8 mouse cellular contexts compared by ENCODE assay signal in the genomic region with DNA sequence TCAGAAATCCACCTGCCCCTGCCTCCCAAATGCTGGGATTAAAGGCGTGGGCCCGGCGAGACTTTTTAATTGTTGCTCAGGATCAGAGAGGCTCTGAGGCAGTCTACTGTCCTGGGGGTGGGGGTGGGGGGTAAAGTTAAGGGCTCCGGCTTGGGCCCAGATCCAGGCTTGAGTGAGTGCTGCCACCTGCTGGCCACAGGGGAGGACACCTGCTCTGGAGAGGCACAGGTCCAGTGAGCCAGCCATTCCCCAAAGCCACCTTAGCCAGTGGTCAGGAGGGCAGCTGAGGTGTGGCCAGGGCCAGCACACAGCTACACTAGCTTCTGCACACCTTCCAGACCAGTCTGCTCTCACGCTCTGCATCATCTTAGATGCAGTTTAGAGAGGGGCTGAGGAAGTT. TPM values are rescaled to one million over a fixed set of nuclear protein-coding genes. Genes with fewer than 3 reads are reported as not detected.
DNase-seq lines count a peak whose midpoint lies in the region; ATAC-seq and TF ChIP-seq lines count a peak whose summit lies in the region.

No protein-coding gene starts in this region.

- no peak overlapping the region for H3K27ac ChIP-seq in embryonic fibroblast, embryonic 13.5 days (ENCODE audit: insufficient read depth, low read length)

- TF ChIP-seq POLR2A in embryonic fibroblast, embryonic 13.5 days (IDR thresholded peaks at IDR 0.05; ENCODE audit: low read depth, low read length): no peak

- peak; percentile 57 for ATAC-seq in megakaryocyte-erythroid progenitor cell, adult 5-6 weeks (replicated peaks; ENCODE audit: low FRiP score, low TSS enrichment, poor library complexity, severe bottlenecking)

- intact Hi-C loops in heart, postnatal 14 days (cut with DNase I): loop anchor here (1.0 to 5.0 kb wide), 3 partner anchors 46 to 221 kb away; a partner anchor contains a TSS

- peaks cover 45% of the 10 kb centered on the region for H3K27me3 ChIP-seq in E14TG2a.4 (ENCODE audit: insufficient read depth, low read length)

- peaks cover 67% of the 10 kb centered on the region for H3K4me1 ChIP-seq in E14TG2a.4 (replicated peaks; ENCODE audit: low read depth, low read length)
- H3K4me1 ChIP-seq in embryonic fibroblast, embryonic 13.5 days (ENCODE audit: control insufficient read depth, insufficient read depth, low read length): peaks cover 9% of the 10 kb centered on the region; the same call in 1 of the 2 replicates

- no peak overlapping the region for H3K4me3 ChIP-seq in E14TG2a.4 (replicated peaks; ENCODE audit: low read length)
- no peak overlapping the region for H3K4me3 ChIP-seq in embryonic fibroblast, embryonic 13.5 days (ENCODE audit: insufficient read depth, low read length)

- TF ChIP-seq CTCF in E14TG2a.4 (conservative IDR thresholded peaks at IDR 0.05; ENCODE audit: low read length): peak; percentile 74
- TF ChIP-seq CTCF in embryonic fibroblast, embryonic 13.5 days (IDR thresholded peaks at IDR 0.05; ENCODE audit: borderline replicate concordance, insufficient read depth, low read length): peak; percentile 92

- peak; percentile 86 to 88 for DNase-seq in adrenal gland, postnatal 36 days
- peak; percentile 81 to 87 for DNase-seq in heart, postnatal 14 days
- DNase-seq in layer of hippocampus, postnatal 25 days (ENCODE audit: extremely low spot score in 1 of 2, low spot score in 1 of 2): peak; percentile 59 to 87
- peak; percentile 82 for DNase-seq in right cerebral cortex, postnatal 14 days
- DNase-seq in urinary bladder, postnatal 25 days (ENCODE audit: low spot score): peak; percentile 83

- H3K36me3 ChIP-seq in E14TG2a.4 (ENCODE audit: insufficient read depth, low read length): peaks cover 44% of the 10 kb centered on the region

- no peaks in the 10 kb centered on the region for H3K9me3 ChIP-seq in E14TG2a.4 (ENCODE audit: low read length)

RNA-seq across cellular contexts. Expression of a gene that starts 35.0 kb away (rescaled TPM):
- total RNA-seq in adrenal gland, postnatal 36 days (2021): 100 to 1,000 TPM; 100 to 114 TPM
- polyA plus RNA-seq in embryonic fibroblast, embryonic 13.5 days (2011; ENCODE audit: insufficient read length, low read depth, missing spikeins): 91.1 and 111 TPM in 2 replicates
- 10 to 100 TPM; 61.0 to 62.1 TPM for total RNA-seq in heart, postnatal 14 days (2021)
- total RNA-seq in layer of hippocampus, postnatal 25 days (2021): 100 to 1,000 TPM; 153 to 166 TPM
- total RNA-seq in megakaryocyte-erythroid progenitor cell, adult 5-6 weeks (2014; fragmentation: Nextera tagmentation): 33.2 and 36.9 TPM in 2 replicates
- total RNA-seq in megakaryocyte-erythroid progenitor cell, adult 5-6 weeks (2017): 37.6 and 42.0 TPM in 2 replicates

RNA-seq across cellular contexts. Expression of a gene that starts 35.2 kb away (rescaled TPM):
- total RNA-seq in adrenal gland, postnatal 36 days (2021): 10 to 100 TPM; 65.4 to 66.8 TPM
- 57.7 and 66.6 TPM in 2 replicates for polyA plus RNA-seq in embryonic fibroblast, embryonic 13.5 days (2011; ENCODE audit: insufficient read length, low read depth, missing spikeins)
- 10 to 100 TPM; 68.5 to 71.1 TPM for total RNA-seq in heart, postnatal 14 days (2021)
- total RNA-seq in layer of hippocampus, postnatal 25 days (2021): 100 to 1,000 TPM; 106 to 109 TPM
- 24.5 and 40.3 TPM in 2 replicates for total RNA-seq in megakaryocyte-erythroid progenitor cell, adult 5-6 weeks (2014; fragmentation: Nextera tagmentation)
- total RNA-seq in megakaryocyte-erythroid progenitor cell, adult 5-6 weeks (2017): 4.0 and 9.3 TPM in 2 replicates

RNA-seq across cellular contexts. Expression of a gene that starts 46.5 kb away (rescaled TPM):
- total RNA-seq in adrenal gland, postnatal 36 days (2021): 10 to 100 TPM; 32.8 to 40.4 TPM
- polyA plus RNA-seq in embryonic fibroblast, embryonic 13.5 days (2011; ENCODE audit: insufficient read length, low read depth, missing spikeins): not detected in 2 replicates
- under 1 TPM; 0.19 to 0.20 TPM for total RNA-seq in heart, postnatal 14 days (2021)
- total RNA-seq in layer of hippocampus, postnatal 25 days (2021): 10 to 100 TPM; 20.7 to 24.6 TPM
- total RNA-seq in megakaryocyte-erythroid progenitor cell, adult 5-6 weeks (2014; fragmentation: Nextera tagmentation): not detected in 2 replicates
- total RNA-seq in megakaryocyte-erythroid progenitor cell, adult 5-6 weeks (2017): not detected in 2 replicates

Comparison
In these comparisons a context has a peak if more than half of its experiments do, and no peak if none do; other contexts are left out.
1. RNA of a gene that starts 46.5 kb away (total RNA-seq): 32.8 to 40.4 TPM in adrenal gland, postnatal 36 days and 20.7 to 24.6 TPM in layer of hippocampus, postnatal 25 days; 0.19 to 0.20 TPM in heart, postnatal 14 days and not detected in megakaryocyte-erythroid progenitor cell, adult 5-6 weeks; every median in the first group is over 10 times any median in the second.
2. Peak in every context shown above with its lines, with median percentiles within 50 percentile points of each other: DNase-seq.